Mouse (Mus musculus) olfactory bulb, adult 2 months (tissue): ENCODE data around the gene Dcdc2b. TPM values are rescaled to one million over a fixed set of nuclear protein-coding genes. Genes with fewer than 3 reads are reported as not detected.

Experiments
- H3K27ac ChIP-seq: fragments of 200-500 bp; 2 replicates; pipeline ENCODE4 v1.5.1; 2012; ENCODE audit warnings: low read depth, low read length; ENCODE audit not compliant: insufficient read depth
- H3K4me1 ChIP-seq: fragments of 200-500 bp; 2 replicates; pipeline ENCODE4 v1.6.1; 2012; ENCODE audit warnings: low read length; ENCODE audit not compliant: control insufficient read depth, insufficient read depth
- H3K4me3 ChIP-seq: fragments of 200-500 bp; 2 replicates; pipeline ENCODE4 v1.5.1; 2012; ENCODE audit warnings: mild to moderate bottlenecking, low read depth, low read length, moderate library complexity; ENCODE audit not compliant: insufficient read depth
- CTCF ChIP-seq: fragments of 200-500 bp; IDR thresholded peaks from 2 replicates; pipeline ENCODE4 v1.5.1; 2012; ENCODE audit warnings: low read depth, mild to moderate bottlenecking, low read length, moderate library complexity; ENCODE audit not compliant: insufficient read depth
- POLR2A ChIP-seq: fragments of 200-500 bp; IDR thresholded peaks from 2 replicates; pipeline ENCODE4 v1.6.1; 2012; ENCODE audit warnings: mild to moderate bottlenecking, low read depth, low read length, moderate library complexity; ENCODE audit not compliant: insufficient read depth
- WGBS: fragments of 180-500 bp; shearing (Covaris S2); methylation state at CpG from one replicate; pipeline ENCODE4 v1.1.7; 2018; 5-methylcytosine and 5-hydroxymethylcytosine counted together
- polyA plus RNA-seq: library from polyadenylated mRNA; stranded (reverse); fragments of >200 nt; gene quantifications from 2 replicates; pipeline ENCODE4 v1.2.4, GENCODE M21; 2012; ENCODE audit warnings: low replicate concordance; ENCODE audit not compliant: missing spikeins, insufficient read depth, insufficient read length

Gene Dcdc2b
- polyA plus RNA-seq, 1 experiment = not detected

GRCm38 (mm10) chr4:129576863-129577491, 37.1 kb downstream of the Dcdc2b start:
- TF ChIP-seq POLR2A (no peak), CTCF (peak; percentile 43; the same call in 1 of the 2 replicates)
- Histone ChIP-seq H3K4me1 (peaks cover 3% of the 10 kb centered on the region; the same call in 1 of the 2 replicates), H3K4me3 (no peak overlapping the region), H3K27ac (no peak overlapping the region)
- 27% methylated on average over 21 of the region's 21 CpGs for WGBS

GRCm38 (mm10) chr4:129575171-129575844, 38.7 kb downstream of the Dcdc2b start:
- H3K4me1 ChIP-seq = peaks cover 3% of the 10 kb centered on the region; the same call in 1 of the 2 replicates
- H3K27ac ChIP-seq = no peak overlapping the region
- TF ChIP-seq CTCF = no peak
- TF ChIP-seq POLR2A = no peak
- H3K4me3 ChIP-seq = no peak overlapping the region
- 62% methylated on average over 8 of the region's 8 CpGs for WGBS

GRCm38 (mm10) chr4:129573430-129573829, 40.6 kb downstream of the Dcdc2b start, which contains the start of gene Lck:
TSS of gene Lck (minus strand) at chr4:129573641.
- TF ChIP-seq POLR2A (no peak), CTCF (no peak)
- Histone ChIP-seq H3K4me1 (peaks cover 3% of the 10 kb centered on the region; the same call in 1 of the 2 replicates), H3K27ac (no peak within 1 kb of the TSS), H3K4me3 (no peak within 1 kb of the TSS)
- 94% methylated on average over 8 of the region's 8 CpGs for WGBS

- Histone ChIP-seq H3K4me1 (peaks cover 3% of the 10 kb centered on the region; the same call in 1 of the 2 replicates), H3K4me3 (no peak overlapping the region), H3K27ac (no peak overlapping the region)
- WGBS = 100% methylated on average over 4 of the region's 4 CpGs
- TF ChIP-seq POLR2A (no peak), CTCF (no peak)
Measured at GRCm38 (mm10) chr4:129573093-129573370, 41.0 kb downstream of the Dcdc2b start.

- peaks cover 3% of the 10 kb centered on the region; the same call in 1 of the 2 replicates for H3K4me1 ChIP-seq
- no peak for TF ChIP-seq POLR2A
- TF ChIP-seq CTCF = no peak
- 82% methylated on average over 13 of the region's 13 CpGs for WGBS
- no peak overlapping the region for H3K27ac ChIP-seq
- H3K4me3 ChIP-seq = no peak overlapping the region
Measured at GRCm38 (mm10) chr4:129572236-129573092, 41.6 kb downstream of the Dcdc2b start.

GRCm38 (mm10) chr4:129571551-129572084, 42.4 kb downstream of the Dcdc2b start:
- TF ChIP-seq POLR2A (no peak), CTCF (no peak)
- H3K4me1 ChIP-seq = no peaks in the 10 kb centered on the region
- no peak overlapping the region for H3K4me3 ChIP-seq
- WGBS = 75% methylated on average over 8 of the region's 8 CpGs
- no peak overlapping the region for H3K27ac ChIP-seq

- Histone ChIP-seq H3K4me1 (no peaks in the 10 kb centered on the region), H3K27ac (no peak overlapping the region), H3K4me3 (no peak overlapping the region)
- WGBS = 85% methylated on average over 6 of the region's 6 CpGs
- no peak for TF ChIP-seq POLR2A
- no peak for TF ChIP-seq CTCF
Measured at GRCm38 (mm10) chr4:129570028-129570427, 44.0 kb downstream of the Dcdc2b start.

- no peak for TF ChIP-seq CTCF
- TF ChIP-seq POLR2A = no peak
- no peak overlapping the region for H3K4me3 ChIP-seq
- no peaks in the 10 kb centered on the region for H3K4me1 ChIP-seq
- 92% methylated on average over 7 of the region's 7 CpGs for WGBS
- no peak overlapping the region for H3K27ac ChIP-seq
Measured at GRCm38 (mm10) chr4:129568366-129568765, 45.7 kb downstream of the Dcdc2b start.

GRCm38 (mm10) chr4:129565139-129565538, 48.9 kb downstream of the Dcdc2b start:
- WGBS = 84% methylated on average over 6 of the region's 6 CpGs
- H3K4me1 ChIP-seq = no peaks in the 10 kb centered on the region
- no peak for TF ChIP-seq POLR2A
- no peak for TF ChIP-seq CTCF
- no peak overlapping the region for H3K27ac ChIP-seq
- no peak overlapping the region for H3K4me3 ChIP-seq
